Mouse (Mus musculus) mouse trophoblast stem cell (cell line): Measurements from ENCODE around the gene Car12.

Experiments
- in situ Hi-C, 2 experiments: fragments of 300-500 bp; cut with MseI, MboI; formaldehyde crosslinking; loops; 2 replicates in 1 of 2; 3 replicates in 1 of 2; pipeline ENCODE4 v1.15.1; 2025

Gene Car12

GRCm38 (mm10) chr9:66708816-66709555 lies 4.5 kb upstream of the Car12 start:
- in situ Hi-C loops = loop anchor here in 1 of 2 experiments (5.0 kb wide), 1 partner anchor 47 kb away; no protein-coding TSS in a partner anchor

- in situ Hi-C loops = no loop called here
Observed at GRCm38 (mm10) chr9:66710626-66711025, 2.9 kb upstream of the Car12 start.

GRCm38 (mm10) chr9:66714022-66714515 lies 583 bp downstream of the Car12 start:
- in situ Hi-C loops = no loop called here

DNA sequence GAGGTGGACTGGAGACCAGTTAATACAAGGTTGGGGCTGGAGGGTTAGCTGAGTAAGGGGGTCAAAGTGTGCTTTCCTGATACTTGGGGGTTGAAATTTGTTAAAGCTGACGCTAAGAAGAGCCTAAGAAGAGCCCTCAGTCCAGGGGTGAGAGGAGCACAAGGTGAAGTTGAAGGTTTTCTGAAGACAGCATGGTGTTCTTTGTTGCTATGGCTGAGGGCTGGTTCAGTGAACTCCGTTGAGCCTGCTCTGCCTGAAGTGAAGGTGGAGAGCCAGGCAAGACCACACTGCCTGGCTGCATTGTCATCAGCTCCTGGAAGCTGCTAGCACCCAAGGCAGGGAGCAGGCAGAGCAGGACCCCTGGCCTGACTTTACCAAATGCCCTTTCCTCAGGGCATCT lies 1.9 kb downstream of the Car12 start:
- in situ Hi-C loops = no loop called here

GRCm38 (mm10) chr9:66716533-66716932 lies 3.0 kb downstream of the Car12 start:
- in situ Hi-C loops = no loop called here

DNA sequence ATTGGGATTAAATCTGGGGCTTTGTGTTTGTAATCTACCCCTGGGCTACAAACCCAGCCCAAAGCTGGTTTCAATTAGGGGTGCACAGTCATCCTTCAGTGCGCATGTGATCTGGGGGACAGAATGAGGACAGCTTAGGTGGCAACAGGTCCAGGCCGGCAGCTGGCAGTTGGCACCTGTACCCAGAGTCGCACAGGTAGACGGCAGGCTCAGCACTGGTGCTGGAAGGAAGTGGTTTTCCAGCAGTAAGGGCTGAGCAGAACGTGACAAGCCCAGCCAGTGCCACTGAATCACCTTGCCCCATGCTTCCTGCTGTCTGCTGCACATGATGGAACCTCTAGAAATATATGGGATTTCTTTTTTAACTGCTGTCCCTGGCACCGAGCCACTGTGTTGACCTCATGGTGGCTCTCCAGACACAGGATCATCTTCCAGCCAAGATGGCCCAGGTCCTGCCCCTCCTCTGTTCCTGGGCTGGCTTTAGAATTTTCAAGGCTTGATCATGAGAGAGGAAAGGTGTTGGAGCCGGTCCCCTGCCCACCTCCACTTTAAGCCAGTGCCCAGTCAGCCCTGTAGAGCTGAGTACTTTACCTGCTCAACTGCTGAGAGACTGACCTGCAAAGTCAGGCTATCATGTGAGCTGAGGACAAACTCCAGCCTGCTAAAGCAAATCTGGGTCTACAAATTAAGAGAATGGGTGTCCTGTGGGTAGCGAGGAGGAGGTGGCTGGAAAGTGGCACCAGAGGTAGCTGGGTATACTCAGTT lies 7.4 kb downstream of the Car12 start:
- in situ Hi-C loops = no loop called here

- in situ Hi-C loops = no loop called here
Observed at GRCm38 (mm10) chr9:66722187-66722868, 8.8 kb downstream of the Car12 start.

- in situ Hi-C loops = no loop called here
Observed at GRCm38 (mm10) chr9:66722869-66723272, 9.4 kb downstream of the Car12 start.

DNA sequence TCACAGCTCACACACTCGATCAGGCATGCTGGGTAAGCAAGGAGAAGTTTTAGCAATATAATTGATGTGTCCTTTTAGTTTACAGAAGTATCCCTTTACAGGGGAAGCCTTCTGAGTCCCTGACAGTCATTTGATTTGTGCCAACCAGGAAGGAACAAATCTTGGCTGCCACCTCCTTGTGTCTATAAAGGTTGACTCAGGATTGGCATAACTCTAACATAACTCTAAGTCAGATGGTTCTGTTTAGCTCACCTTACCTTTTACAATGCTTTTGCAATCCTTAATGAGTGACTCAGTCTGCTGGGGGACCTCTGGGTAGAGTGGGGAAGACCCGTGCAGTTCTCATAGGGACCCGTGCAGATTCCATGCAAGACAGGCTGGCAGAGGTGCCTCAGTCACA lies 12.1 kb downstream of the Car12 start:
- in situ Hi-C loops = no loop called here

GRCm38 (mm10) chr9:66727333-66727732 lies 13.8 kb downstream of the Car12 start:
- in situ Hi-C loops = no loop called here

DNA sequence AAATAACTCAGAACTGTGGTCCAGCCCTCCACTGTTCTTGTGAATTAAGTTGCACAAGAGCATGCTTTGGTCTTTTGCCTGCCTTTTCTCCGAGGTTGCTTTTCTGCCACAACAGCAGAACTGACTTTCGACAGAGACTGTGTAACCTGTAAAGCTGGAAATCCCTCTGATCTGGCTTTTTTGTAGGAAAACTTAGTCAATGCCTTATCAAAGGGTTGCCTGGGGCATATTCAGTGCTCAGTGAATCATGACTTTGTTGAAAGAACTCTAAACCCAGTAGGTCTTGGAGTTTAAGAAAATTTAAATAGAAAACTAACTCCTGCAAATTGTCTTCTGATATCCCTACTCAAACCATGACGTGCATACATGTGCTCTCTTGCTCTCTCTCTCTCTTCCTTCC lies 17.1 kb downstream of the Car12 start:
- in situ Hi-C loops = no loop called here

GRCm38 (mm10) chr9:66731284-66731683 lies 17.8 kb downstream of the Car12 start:
- in situ Hi-C loops = no loop called here

GRCm38 (mm10) chr9:66732791-66733691 lies 19.6 kb downstream of the Car12 start:
- in situ Hi-C loops = no loop called here

GRCm38 (mm10) chr9:66734568-66734967 lies 21.1 kb downstream of the Car12 start:
- in situ Hi-C loops = no loop called here

GRCm38 (mm10) chr9:66735122-66735521 lies 21.6 kb downstream of the Car12 start:
- in situ Hi-C loops = no loop called here

- in situ Hi-C loops = no loop called here
Observed at GRCm38 (mm10) chr9:66736016-66736415, 22.5 kb downstream of the Car12 start.

DNA sequence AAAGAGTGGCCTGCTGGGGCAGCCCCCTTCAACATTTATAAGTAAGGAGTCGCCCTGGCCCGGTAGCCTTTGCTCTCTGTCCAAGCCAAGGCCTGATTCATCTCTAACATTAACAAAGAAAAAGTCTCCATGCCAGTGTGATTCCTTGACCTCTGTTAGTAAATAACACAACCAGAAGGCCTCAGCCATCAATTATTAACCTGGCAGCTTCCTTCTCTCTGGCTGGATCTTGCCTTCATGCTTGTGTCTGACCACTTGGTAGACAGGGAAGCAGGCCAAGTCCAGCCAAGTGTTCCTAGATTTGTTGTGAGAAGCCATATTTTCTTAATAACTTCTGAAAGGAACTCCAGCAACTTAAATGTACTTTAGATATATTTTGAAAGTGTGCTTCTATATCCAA lies 23.1 kb downstream of the Car12 start:
- in situ Hi-C loops = no loop called here

- in situ Hi-C loops = no loop called here
Observed at GRCm38 (mm10) chr9:66739516-66739915, 26.0 kb downstream of the Car12 start.

DNA sequence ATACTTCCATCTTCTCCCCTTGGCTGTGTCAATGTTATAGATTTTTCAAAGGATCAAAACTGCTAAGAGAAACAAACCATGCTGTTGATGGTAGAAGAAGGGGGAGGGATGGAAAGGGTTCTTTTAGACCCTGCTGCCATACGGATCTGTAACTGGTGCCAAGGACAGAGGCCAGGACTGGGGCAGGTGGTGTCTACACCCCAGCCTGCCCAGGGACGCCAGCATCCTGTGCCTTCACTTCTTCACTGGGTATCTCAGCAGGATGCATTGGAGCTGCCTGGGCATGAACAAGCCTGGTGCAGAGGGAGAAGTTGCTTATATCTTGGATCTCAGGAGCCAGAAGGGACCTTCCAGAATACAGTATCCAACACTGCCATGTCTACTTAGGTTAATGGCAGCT lies 31.0 kb downstream of the Car12 start:
- in situ Hi-C loops = no loop called here

GRCm38 (mm10) chr9:66748390-66748789 lies 34.9 kb downstream of the Car12 start:
- in situ Hi-C loops = no loop called here

- in situ Hi-C loops = no loop called here
Observed at GRCm38 (mm10) chr9:66752849-66753248, 39.4 kb downstream of the Car12 start.
